Mouse (Mus musculus): ENCODE results near the gene Rbbp5.

GRCm38 (mm10) chr1:132512106-132512505, 34.9 kb downstream of the Rbbp5 start:
- TF ChIP-seq CTCF (IDR thresholded peaks at IDR 0.05 in 2 of 3, conservative IDR thresholded peaks at IDR 0.05 in 1 of 3; ENCODE audit: control insufficient read depth in 1 of 3, insufficient read depth in 1 of 3, low read depth in 2 of 3, low read length in 3 of 3, poor library complexity in 1 of 3, severe bottlenecking in 1 of 3) (no peak), TCF12 (IDR thresholded peaks at IDR 0.05; ENCODE audit: low read depth, low read length) (no peak), ZC3H11A (IDR thresholded peaks at IDR 0.05; ENCODE audit: low read depth, low read length) (no peak)

All from MEL (cell line).